Mouse (Mus musculus) gastrocnemius, postnatal 25 days (tissue): ENCODE measurements around the gene Tex10. TPM values are rescaled to one million over a fixed set of nuclear protein-coding genes. Genes with fewer than 3 reads are reported as not detected.
"Not testable (repeated sequence)": the region's sequence is repeated elsewhere in the genome, so short reads cannot be mapped to it uniquely, and the experiment has no call there.

Experiments
- DNase-seq: peaks from one replicate; pipeline ENCODE4 v3.0.0; 2022
- long read RNA-seq, 2 experiments: library from polyadenylated mRNA; stranded (forward); transcript quantifications; one replicate each; pipeline ENCODE4 v2.0.0; 2021
- total RNA-seq, 2 experiments: library from RNA; stranded (reverse); gene quantifications; 1 replicate in 1 of 2; 2 replicates in 1 of 2; pipeline ENCODE4 v1.2.3; 2021

The Tex10 gene
- total RNA-seq: 1 to 10 TPM; 8.6 to 8.7 TPM
- long read RNA-seq, experiment 1, partial matches to known transcripts: 4 of 7 reads
- long read RNA-seq, experiment 1, other reads (novel, unspliced or antisense): 2 of 7 reads
- long read RNA-seq, experiment 2, partial matches to known transcripts: 5 of 9 reads
- long read RNA-seq, experiment 2, other reads (novel, unspliced or antisense): 1 of 9 reads

DNA sequence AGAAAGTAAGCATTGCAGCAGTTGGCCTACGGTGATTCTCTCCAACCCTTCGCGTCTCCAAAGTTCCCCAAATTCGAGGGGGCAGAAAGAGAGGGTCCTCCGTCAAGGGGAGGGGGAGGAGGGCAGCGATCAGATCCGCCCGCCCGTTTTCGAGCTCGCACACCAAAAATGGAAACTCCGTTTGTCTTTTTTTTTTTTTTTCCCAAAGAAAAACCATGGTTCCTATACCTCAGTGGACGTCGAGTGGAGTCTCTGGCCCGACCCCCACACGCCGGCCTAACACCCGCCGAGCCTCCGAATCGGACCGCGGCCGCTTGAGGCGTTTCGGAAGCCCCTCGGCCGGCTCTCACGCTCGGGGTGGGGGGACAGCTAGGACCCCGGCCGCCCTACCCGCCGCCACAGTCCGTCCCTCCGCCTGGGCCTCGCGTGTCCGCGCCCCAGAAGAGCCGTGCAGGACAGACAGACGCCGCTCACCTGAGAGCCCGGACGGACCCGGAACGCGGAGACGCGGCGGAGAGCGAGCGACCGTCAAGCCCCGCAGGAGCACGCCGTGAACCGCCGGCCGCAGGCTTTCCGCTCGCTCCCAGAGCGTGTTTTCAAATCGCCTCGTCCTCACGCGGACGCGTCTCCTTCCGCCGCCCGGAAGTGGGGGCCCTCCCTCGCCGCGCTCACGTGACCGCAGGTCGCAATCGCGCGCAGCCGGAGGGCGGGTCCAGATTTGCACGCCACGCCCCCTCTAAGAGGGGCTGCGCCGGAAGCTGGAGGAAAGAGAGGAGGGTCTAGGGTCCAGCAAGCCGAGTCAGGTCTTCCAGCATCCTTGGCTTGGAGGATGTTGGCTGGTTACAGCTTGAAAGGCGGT, at the start of gene Tex10:
TSS of gene Tex10 (minus strand) at position 668 of the 859 bp plus-strand sequence.
- DNase-seq: peak; percentile 86

DNA sequence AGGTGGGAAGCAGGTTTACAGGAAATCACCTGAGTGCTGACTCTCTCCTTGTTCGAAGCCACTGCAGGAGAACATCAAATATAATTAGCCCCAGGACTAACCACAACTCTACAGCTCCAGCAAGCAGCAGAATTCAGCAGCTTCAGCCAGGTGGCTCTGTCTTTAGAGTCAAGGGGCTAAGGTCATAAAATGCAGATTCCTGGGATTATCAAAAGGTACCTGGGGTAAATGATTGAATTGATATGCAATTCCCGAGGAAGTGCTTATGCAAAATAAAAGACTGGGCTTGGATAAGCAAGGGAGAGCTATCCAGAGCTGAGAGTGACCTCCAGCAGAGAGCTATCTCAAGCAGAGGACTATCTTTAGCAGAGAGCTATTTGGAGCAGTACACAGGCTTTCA, 37.6 kb upstream of the Tex10 start:
- no peak for DNase-seq

DNA sequence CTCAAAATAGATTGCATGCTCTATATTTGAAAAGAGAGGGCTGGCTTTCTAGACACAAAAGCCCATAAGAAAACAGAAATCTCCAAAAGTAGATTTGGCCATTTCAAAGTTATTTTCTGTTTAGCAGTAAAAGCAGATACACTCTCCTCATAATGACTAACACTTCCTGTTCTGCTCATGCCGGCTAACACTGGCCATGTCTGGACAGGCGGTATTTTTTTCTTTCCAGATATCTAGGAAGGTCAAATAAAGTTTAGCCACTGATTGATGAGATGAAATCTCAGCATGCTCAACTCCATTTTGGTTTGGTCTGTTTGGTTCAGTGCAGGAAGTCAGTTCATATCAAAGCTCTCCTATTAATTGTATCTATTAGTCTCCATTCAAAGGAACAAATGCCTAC, 19.3 kb upstream of the Tex10 start:
- no peak for DNase-seq

DNA sequence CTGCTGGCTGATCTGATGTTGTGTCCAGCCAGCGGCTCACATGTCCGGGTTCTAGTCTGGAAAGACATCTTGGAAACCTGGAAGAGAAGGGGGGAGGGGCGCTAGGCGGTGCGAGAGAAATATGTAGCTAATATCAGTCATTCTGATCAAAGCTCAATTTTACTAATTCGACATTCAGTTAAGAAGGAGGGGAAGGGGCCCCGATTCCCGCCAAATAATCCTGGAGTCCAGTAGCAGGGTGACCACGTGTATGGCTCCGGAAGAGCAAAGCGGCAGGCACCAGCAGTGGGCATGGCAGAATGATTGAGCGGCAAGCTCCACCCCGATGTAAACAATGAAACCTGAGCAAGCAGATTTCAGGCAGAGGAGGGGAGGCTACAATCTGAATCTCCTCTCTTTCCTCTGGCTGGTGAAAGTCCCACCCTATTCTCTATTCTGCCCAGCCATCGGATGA, 18.1 kb upstream of the Tex10 start:
- no peak for DNase-seq

DNA sequence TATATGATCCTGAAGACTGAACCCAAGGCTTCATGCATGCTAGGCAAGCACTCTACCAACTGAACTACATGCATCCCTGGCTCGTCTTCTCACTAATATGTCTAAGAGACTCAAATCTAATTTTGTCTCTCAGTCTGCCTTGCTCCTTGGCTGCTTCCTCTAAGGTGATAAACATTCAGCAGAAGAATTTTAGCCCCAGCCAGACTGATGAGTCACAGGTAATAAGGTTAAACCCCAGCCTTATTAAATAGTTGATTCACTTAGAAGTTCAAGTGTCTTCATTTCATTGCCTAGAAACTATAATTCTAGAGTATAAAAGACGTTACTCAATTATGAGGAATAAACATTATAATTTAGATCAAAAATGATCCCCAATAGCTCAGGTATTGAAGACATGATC, 15.7 kb upstream of the Tex10 start:
- DNase-seq: no peak

DNA sequence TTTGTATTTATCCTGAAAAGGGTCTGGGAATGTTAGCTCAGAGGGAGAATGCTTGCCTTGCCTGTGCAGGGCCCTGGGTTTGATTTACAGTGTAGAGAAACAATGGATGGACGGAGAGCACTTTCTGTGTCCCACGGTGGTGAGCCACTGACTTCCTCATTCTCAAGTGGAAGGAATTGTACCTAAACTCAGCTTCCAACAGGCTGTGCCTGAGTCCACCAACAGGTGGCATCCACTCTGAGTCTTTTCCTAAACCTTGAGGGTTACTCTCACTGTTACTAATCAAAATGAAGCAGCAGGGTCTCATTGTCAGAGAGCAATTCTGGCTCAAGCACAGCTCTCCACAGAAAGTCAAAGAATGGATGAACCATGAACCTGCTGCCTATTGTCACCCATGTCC, 8.0 kb upstream of the Tex10 start:
- no peak for DNase-seq

DNA sequence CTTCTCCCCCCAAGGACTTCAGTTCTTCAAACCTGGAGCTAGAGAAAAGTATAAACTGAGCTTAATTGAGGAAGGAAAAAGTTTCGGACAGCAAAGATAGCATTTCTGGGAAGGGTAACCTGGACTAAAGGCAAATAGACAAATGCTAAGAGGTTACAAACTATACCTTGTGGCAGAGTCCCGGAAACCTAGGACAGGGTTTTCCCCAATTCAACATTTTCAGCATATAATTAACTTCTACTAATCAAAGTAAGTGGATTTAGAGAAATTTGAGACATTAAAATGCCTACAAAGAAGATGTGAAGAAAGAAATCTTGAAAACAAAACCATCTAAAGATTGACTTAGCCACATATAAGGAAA, 372 bp upstream of the Tex10 start:
- DNase-seq: no peak

DNA sequence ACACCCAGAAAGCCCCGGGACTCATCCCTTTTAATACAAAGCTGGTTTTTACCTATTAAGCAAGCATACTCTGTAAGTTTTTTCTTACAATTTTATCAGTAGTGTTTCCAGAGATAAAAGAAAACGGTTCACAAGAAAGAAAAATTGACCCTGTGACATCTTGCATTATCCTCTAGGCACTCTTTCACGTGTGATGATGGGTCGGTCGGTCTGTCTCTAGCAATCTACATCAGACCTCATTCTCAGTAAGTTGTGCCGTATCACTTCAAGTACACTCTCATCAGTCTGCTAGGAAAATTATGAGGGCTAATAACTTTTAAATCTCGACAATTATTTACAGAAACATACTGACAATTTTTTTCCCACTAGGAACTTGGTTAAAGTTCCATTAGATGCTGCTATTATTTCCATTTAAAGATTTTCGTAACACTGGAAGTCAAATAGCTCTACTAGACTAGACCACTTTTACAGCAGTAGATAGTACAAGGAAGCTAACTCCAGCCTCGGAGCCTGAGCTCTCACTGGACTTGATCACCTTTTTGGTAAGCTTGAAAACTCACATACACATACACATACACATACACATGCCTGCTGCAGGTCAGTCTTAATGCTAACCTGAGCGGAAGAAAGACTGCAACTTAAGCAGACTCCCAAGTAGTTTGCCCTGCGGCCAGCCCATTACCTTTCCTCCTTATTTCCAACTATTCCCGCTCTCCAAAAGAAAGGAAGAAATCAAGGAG, 1.0 kb downstream of the Tex10 start:
- DNase-seq: no peak

DNA sequence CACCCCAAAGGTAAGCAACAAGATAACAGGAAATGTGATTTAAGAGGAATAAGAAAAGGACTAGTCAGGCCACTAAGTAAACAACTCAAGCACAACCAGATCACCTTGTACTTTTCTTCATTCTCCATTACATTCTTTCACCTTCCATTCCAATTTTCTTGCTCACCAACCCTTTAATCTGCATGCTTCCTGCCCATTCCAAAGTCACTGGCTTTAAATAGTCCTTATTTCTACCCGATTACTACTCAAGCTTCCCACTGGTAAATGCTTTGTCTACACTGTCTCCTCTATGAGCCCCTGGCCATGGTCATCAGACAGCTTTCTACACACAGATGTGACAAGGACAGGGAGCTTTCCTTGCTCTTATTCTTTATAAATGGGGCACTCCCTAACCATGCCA, 2.3 kb downstream of the Tex10 start:
- DNase-seq: no peak

DNA sequence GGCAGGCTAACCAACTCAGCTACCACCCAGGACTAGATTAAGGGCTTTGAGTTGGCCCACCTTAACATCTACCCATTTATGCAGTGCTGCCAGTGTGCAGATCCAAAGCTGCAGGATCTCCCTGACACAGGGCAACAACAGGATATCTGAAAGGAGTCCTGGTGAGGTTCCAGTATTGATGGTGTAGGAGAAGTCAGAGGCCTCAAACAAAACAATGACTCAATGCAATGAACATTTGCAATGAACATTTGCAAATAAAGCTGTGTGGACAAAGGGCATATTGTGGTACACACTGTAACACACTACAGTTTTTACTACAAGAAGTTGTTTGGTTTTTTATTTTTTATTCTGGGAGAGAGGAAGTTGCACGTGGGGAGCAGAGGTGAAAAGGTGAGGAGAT, 12.2 kb downstream of the Tex10 start:
- no peak for DNase-seq

DNA sequence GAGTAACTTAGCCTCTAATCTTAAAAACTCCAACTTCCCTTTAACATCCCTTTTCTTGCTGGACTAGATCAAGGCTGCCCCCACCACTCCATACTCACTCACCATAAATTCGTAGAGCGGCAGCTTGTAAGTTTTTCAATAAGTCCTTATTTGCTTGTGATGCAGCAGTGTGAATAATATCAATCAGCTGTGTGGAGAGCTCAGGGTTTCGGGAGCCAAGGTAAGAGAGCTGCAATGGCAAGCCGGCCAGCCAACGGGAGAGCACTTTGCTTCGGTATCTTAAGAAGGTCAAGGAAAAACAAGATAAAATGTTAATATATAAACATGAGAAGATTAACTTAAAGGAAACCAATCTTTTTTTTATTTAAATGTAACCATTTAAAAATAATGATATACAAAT, 14.8 kb downstream of the Tex10 start:
- DNase-seq: no peak

DNA sequence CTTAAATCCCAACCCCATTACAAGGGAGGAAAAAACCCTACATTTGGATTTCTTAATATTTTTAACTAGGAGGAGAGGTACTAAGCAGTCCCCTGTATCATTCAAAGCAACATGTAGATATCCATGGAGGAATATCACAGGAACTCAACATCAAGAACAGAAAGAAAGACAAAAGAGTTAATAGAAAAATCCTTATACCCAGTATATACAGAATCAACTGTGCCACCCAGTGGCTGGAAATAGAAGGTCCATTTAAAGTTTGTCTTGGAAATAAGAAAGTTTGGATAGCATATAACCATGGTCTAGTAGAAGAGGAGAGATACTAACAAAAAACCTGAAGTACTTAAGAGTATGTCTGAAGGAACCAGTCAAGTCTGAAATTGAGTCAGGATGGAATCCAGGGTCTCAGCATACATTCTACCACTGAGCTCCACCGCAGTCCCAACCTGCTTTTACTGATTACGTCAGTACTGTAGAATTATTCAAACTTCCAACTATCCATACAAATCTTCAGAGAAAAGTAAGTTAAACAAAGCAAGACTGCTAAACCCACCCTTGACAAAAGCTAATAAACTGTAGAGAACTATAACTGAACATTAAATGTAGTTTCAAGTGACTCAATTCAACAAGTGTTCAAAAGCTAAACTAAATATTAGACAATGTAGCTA, 19.0 kb downstream of the Tex10 start:
- no peak for DNase-seq

DNA sequence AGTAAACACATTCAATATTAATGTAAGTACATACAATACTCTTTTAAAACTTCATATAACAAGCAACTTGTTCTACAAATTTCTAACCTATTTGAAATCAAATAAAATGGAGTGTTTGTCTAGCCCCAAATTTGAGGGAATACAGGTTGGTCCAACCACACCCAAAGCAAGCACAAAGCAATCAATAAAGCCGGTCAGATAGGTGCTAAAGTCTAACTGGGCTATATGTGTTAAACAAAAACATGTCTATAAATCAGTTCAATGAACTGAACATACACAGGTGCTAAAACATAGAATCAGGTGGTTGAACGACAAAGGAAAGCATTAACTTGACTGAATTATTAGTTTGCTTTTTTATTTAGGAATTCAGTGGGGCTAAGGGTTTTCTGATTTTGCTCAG, 45.2 kb downstream of the Tex10 start:
- no peak for DNase-seq

DNA sequence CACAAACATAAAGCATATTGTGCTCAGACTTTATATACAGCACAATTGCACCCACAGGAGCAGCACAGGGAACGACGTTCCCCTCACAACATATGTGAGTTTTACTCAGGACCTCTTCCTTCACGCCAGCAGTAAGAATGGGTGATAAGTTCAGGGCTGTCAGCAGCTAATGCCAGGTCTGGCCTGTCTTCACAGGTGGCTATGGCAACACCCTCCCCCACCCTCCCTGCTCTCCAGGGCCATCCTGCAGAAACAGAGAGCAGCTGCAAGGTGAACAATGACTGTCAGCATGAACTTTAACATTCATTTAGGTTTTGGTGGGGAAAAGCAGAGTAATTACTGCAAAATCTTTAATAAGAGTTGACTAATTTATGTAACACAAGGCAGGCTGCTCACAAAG, 45.8 kb downstream of the Tex10 start:
- DNase-seq: no peak

DNA sequence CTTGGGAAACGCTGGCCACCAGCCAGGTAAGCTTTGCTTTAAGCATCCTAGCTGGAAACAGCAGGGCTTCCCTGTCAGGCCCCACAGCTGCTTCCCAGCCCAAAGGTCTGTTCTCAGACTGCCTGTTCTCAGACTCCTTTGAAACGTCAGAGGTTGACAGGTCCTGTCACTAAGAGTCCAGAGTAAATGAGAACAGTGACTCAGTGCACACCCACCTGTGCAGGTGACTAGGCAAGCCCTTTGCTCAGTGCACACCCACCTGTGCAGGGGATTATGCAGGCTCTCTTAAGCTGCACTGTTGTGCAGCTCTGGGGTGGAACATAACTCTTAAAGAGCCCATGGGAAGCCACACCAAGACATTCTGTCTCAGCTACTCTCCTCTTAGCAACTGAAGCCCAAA, 49.5 kb downstream of the Tex10 start:
- no peak for DNase-seq

DNA sequence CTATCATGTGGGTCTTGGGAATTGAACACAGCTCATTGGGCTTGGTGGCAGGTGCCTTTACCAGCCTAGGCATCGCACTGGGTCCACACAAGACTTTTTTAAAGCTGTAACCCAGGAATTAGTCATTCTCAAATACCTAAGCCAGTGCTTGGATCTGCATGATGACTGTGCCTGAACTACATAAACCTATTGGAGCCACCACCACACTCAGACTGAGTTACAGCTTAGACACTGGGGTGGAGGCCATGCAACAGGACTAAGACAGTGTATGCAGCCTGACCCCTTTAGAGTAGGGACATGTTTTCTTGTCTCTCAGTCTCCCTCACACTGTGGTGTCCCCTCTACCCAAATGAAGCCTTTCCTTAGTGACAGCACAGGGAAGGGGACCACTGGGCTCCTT, 50.6 kb downstream of the Tex10 start:
- DNase-seq: no peak

DNA sequence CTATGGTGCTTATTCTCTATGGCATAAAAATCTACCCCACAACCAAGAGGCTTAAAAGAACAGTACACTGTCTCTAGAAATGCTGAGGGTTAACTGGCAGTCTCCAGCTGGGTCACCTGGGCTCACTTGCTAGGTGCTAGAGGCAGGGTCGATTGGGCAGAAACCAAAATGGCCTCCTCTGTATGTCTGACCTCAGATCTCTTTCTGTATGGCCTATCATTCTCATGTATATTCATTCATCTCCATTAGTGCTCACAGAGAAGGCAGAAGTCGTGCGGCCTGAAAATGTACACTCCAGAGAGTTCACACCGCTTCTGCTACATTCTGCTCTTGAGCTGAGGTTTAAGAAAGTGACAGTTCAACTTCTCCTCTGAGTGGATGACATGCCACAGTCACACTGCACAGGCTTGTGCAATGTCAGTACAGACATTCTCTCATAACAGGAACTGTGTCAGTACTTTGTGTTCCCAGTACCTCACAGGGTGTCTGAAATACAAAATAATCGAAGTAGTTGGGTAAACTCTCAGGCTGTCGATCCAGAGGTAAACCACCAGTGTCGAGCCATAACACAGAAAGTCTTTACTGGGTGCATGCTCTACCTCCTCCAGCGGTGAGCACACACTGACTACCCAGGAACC, 54.3 kb downstream of the Tex10 start:
- no peak for DNase-seq

DNA sequence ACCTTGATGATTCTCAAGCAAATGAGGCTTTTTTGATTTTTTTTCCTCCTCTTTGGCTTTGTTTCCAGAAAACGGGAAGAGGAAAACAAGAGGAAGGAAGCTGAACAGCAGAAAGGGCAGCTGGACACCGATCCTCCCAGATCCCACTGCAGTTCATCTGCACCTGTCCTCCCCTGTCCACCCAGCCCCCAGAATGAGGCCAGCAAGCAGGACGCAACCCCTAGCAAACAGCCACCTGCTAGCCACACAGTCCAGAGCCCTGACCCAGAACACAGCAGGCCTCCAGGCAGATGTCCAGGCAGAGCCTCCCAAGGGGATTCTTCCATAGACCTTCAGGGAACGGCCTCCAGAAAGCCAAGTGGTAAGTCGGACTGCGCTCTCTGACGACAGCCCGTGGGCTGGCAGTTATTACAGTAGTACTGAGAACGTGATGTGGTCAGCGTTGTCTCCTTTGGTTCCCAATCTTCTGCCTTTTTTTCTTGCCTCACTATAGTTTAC, 57.4 kb downstream of the Tex10 start:
- peak; percentile 68 for DNase-seq

DNA sequence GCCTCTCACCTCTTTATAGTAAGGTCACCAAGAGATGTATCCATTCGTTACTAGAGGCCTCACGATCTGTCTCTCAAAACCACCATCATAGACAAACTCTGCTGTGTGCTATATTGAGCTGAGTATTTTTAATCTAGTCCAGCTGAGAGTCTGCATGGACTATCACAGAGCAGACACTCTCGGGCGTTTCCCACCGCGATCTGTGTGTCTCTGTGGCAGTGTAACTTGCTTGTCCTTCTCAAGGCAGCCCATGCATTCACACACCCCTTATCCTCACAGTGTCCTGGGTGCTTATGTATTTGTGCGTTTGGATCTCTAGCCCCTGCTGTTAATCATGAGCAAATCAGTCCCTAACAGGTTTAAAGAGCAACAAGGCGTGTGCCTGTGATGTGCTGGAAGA, 59.8 kb downstream of the Tex10 start:
- DNase-seq: no peak

DNA sequence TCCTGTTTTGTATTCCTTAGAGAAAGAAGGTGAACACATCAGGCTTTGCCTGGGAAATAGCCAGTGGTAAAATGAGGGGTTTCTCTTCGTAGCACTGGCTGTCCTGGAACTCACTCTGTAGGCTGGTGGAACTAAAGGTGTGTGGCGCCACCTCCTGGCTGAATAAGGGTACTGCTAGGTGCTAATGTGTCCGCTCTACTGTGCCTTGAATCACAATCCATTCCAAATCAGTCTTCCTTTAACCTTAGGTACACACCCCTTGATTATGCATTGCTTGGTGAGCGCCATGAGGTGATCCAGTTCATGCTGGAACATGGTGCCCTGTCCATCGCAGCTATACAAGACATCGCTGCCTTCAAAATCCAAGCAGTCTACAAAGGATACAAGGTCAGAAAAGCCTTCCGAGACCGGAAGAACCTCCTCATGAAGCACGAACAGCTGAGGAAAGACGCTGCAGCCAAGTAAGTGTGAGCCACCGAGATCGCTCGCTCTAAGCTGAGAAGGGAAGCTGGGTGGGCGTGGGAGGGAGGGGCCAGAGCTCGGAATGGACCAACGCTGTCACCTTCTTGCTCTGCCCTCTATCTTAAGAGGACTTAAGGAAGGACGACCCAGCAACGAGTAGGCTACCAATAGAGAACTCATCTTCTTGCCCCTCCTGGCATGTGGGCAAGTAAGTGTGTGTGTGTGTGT, 65.8 kb downstream of the Tex10 start:
- DNase-seq: no peak

DNA sequence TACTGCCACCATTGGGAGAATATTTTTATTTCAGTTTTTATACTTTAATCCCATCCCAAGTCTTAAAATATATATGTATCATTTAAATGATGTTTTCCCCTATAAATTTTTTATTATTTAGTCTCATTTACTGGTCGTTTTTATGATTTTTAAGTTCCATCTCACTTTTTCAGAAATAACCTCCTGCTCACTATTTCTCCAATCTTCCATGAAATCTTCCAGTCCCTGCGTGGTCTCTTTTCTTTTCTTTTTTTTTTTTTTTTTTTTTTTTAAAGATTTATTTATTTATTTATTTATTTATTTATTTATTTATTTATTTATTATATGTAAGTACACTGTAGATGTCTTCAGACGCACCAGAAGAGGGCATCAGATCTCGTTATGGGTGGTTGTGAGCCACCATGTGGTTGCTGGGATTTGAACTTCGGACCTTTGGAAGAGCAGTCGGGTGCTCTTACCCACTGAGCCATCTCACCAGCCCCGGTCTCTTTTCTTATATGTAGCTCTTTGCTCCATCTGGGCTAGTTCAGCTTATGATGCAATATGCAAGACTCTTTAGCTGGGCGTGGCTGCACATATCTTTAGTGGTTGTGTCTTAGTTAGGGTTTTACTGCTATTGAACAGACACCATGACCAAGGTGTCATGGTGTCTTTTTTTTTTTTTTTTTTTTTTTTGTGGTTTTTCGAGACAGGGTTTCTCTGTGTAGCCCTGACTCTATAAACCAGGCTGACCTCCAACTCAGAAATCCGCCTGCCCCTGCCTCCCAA, 67.4 kb downstream of the Tex10 start:
- DNase-seq: not testable (repeated sequence)
